Mouse (Mus musculus) erythroblast, adult 5-6 weeks (primary cell): ENCODE data around the gene Sel1l. TPM values are rescaled to one million over a fixed set of nuclear protein-coding genes. Genes with fewer than 3 reads are reported as not detected.
"Not testable (repeated sequence)": the region's sequence is repeated elsewhere in the genome, so short reads cannot be mapped to it uniquely, and the experiment has no call there.

Experiments
- ATAC-seq: replicated peaks from 2 replicates; pipeline ENCODE4 v1.8.0; 2016; ENCODE audit warnings: moderate number of reproducible peaks, mild to moderate bottlenecking, moderate TSS enrichment, inconsistent platforms; ENCODE audit not compliant: poor library complexity, low FRiP score, severe bottlenecking
- total RNA-seq, 2 experiments: library from RNA; stranded (forward) in 1 of 2; stranded (reverse) in 1 of 2; fragments of 150-400 nt in 1 of 2; fragments of 200-764, 138-1000 nt in 1 of 2; gene quantifications; 2 replicates each; pipeline versions ENCODE4 v1.2.3 to v1.2.4; 2015 to 2017; ENCODE audit warnings: low replicate concordance in 2 of 2

Sel1l gene
- total RNA-seq, 2 experiments from 2014 or later = 13.6 to 19.0 TPM

- ATAC-seq = no peak
Observed at GRCm38 (mm10) chr12:91831410-91831809, 17.5 kb downstream of the Sel1l start.

DNA sequence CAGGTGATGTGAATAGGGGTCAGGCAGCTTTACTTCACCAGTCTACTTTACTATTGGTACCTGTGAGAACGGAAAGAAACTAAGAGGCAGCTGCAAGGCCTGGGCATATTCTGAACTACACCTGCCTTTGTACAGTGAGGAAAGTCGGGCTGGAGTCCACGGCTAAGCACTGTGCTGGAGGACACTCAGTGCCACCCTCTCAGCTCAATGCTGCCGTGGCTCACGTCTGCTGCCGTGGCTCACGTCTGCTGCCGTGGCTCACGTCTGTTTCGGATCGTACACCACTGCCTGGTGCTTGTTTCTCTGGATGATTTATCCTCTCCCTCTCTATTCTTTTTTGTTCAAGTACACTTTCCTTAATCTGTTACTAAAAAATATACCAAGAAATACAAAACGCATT is 28.5 kb downstream of the Sel1l start:
- ATAC-seq = no peak

GRCm38 (mm10) chr12:91818726-91819125 is 30.2 kb downstream of the Sel1l start:
- ATAC-seq = no peak

GRCm38 (mm10) chr12:91815990-91816389 is 33.0 kb downstream of the Sel1l start:
- ATAC-seq = peak; percentile 76

DNA sequence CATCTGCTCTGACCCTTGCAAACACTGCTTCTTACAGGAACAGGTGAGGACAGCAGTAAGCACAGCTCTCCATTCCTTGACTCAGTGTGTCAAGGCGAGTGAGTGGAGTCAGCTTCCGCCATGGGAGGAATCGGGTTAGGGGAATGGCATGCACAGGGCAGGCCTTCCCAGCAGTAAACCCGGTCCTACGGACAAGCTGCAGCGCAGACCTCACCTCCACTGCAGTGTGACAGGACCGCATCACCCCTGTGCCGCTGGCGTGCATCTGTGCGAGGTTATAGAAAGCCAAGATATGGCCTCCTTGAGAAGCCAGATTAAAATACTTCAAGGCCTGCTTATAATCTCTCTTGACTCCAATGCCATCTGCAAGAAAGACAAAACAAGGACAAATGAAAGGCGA is 33.4 kb downstream of the Sel1l start:
- ATAC-seq = peak; percentile 49

GRCm38 (mm10) chr12:91808911-91809310 is 40.0 kb downstream of the Sel1l start:
- no peak for ATAC-seq

- no peak for ATAC-seq
Observed at GRCm38 (mm10) chr12:91807761-91808160, 41.2 kb downstream of the Sel1l start.

DNA sequence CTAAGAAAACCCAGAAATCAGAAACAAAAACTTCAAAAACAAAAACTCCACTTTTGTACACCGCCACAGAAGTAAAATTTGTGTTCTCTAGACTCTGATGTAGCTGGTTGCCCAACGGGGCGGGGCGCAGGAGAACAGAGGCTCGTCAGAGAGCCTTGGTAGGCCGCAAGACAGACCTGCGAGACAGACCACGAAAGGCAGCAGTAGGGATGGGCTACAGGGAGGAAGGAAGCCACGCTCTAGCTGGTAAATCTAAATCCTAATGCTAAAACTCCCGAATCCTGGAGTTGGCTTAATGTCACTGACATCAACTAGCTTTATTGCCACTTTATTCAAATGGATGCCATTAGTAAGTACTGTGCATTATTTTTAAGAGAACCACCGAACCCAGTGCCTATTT is 41.9 kb downstream of the Sel1l start:
- no peak for ATAC-seq

- no peak for ATAC-seq
Observed at GRCm38 (mm10) chr12:91804262-91804661, 44.7 kb downstream of the Sel1l start.

- ATAC-seq = no peak
Observed at GRCm38 (mm10) chr12:91803207-91803932, 45.6 kb downstream of the Sel1l start.

DNA sequence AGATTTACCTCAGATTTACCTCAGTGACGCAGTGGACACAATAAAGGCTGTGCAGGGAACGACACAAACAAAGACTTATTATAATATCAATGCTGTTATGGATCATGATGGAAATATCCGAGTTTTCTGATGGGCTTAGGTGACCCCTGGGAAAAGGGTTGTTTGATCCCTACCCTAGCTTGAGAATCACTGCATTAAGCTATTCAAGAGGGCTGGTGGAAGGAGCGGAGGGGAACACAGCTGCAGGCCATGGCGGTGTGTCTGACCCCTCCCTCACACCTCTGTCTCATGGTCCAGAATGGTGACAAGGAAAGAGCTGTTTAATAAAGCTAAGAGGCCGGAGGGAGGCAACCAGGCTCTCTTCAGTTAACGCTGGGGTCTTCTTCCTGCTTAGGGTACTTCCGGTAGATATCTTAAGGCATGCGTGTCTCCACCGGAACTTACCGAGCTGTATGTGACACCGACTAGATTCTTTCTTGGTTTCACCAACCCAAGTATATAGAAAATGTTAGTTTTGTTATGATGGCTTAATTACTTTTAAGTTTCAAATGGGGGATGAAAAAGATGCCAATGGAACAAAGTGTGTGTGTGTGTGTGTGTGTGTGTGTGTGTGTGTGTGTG is 46.3 kb downstream of the Sel1l start:
- ATAC-seq = no peak

DNA sequence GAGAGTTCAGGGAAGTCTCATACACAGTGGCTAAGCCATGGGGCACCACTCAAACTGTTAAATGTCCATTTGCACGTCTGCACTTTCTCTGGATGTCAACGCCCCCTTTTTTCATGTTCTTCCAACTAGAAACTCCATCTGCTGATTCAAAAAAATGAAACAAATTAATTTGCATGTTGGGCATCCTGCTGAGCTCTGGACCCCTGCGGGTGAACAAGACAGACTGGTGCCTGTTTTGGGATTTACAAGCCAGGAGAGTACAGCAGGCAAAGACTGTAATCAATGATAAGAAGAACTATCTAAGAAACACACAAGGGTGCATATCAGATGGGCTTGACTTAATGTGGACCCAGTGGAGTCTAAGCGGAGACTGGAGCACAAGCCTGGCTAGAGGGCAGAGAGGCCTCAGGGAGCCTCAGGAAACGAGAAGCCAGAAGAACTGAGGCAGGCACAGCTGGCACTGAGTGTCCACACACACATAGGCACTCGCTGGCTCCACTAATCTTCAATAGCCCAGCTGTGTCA is 48.0 kb downstream of the Sel1l start:
- no peak for ATAC-seq

DNA sequence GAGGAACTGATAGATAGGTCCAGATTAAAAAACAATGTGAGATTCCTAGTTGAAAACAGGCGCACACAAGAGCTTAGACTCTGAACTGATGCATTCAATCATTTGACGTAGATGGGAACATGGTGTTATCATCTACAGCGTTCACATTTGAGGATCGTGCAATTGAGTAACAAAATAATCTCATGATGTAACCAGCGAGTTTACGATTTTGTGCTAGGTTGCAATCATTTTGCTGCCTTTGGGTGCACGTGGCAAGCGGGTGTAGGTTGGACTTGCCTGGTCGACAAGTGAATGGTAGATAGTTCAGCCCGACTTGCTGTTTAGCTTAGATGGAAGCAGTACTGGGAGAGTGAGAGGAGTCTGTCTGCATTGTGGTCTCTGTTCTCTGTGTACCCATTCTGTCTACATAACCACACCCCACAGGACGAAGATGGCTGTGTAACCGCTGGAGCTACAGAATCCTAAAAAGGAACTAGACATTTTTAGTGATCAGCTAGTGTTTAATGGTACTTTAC is 49.1 kb downstream of the Sel1l start:
- no peak for ATAC-seq

DNA sequence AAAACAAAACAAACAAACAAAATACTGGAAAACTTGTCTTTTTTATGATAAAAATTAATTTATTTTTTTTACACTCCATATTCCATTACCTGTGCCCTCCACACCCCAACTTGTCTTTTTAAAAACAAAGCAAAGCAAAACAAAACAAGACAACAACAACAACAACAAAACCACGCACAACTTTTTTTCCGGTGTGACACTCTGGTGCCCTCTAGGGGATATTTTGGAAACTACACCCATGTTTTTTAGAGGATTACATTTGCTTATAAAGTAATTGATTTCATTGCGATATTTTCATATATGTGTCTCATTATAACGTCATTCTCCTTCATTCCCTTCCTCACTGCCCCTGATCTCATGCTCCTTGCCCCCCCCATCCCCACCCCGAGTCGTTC is 49.6 kb downstream of the Sel1l start:
- no peak for ATAC-seq

- peak; percentile 66 for ATAC-seq
Observed at GRCm38 (mm10) chr12:91798720-91799378, 50.1 kb downstream of the Sel1l start.

DNA sequence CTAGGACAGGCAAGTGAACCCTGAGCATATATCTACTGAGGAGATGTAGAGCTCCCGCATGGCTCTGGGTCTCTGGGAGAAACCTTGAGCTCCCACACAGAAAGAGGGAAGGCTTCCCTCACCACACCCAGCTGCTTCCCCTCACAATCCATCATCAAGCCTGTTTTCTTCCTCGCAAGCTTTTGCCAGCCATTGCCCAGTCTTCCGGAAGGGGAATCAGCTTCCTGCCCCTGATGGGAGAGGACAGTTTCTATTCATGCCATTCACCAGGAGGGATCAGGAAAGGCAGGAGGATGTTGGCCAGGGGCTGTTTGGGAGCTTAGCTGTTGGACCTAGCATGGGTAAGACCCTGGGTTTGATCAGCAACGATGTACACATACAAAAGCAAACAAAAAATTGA is 52.2 kb downstream of the Sel1l start:
- ATAC-seq = no peak

- no peak for ATAC-seq
Observed at GRCm38 (mm10) chr12:91793266-91793665, 55.7 kb downstream of the Sel1l start.

DNA sequence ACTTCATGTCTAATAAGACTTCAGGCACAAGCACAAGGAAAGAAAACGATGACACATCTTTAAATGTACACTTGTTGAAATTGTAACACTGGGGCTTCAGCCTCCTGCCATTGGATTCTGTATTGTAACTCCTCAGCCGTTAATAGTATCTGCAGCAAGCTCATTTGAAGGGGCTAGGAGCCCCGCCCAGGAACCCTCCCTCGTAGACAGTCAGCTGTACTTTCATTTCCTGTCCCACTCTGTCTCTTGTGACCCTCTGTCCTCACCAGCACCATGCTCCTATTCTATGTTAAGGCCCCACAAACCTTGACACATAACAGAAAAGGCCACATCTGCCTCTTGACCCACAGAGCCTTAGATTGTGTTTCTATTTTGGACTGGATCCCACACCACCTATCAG is 57.1 kb downstream of the Sel1l start:
- ATAC-seq = no peak

GRCm38 (mm10) chr12:91789801-91790200 is 59.2 kb downstream of the Sel1l start:
- no peak for ATAC-seq

GRCm38 (mm10) chr12:91788446-91788845 is 60.5 kb downstream of the Sel1l start:
- not testable (repeated sequence) for ATAC-seq

DNA sequence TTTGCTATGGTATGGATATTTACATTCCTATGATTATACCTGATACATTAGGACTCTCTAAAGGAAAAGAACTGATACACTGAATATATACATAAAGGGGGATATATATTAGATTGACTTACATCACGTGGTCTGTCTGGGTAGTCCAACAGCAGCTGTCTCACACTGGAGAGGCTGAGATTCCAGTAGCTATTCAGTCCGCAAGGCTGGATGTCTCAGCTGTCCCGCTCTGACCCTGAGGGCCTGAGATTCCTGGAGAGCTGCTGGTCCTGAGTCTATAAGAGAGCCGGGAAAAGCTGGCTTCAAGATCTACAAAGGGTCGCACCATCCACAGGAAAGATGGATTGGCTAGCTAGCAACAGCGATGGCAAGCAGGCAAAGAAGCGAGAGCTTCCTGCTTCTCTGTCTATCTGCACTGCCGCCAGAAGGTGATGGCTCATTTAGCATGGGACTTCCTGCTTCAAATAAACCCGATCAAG is 61.0 kb downstream of the Sel1l start, which contains the start of gene Ston2:
Gene Ston2 (minus strand): TSS at position 429 of the 479 bp plus-strand sequence.
- no peak for ATAC-seq
